Mouse (Mus musculus): ENCODE data around the gene Dhx58.

Dhx58 gene

GRCm38 (mm10) chr11:100721776-100722492 is 17.9 kb upstream of the Dhx58 start:
- no peak for DNase-seq (ENCODE audit: low spot score in 2 of 2)

DNA sequence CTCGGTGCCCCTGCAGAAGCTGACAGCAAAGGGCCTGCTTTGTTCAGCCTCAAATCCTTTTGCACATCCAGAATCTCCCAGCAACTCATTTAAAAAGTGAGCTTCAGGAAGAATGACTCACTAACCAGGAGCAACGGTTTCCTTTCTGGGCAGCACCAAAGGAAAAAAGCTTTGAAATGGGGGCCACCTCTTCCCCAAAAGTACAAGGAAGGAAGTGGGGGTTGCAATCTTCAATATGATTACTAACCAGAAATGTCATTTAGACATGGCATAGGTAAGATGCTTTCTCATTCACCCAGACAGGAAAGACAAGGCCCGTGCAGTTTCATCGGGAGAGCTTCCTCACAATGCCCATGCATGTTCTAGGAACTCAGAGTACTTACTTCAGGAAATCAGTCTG is 17.2 kb upstream of the Dhx58 start:
- DNase-seq (ENCODE audit: low spot score in 2 of 2) = no peak

GRCm38 (mm10) chr11:100720345-100720744 is 16.3 kb upstream of the Dhx58 start:
- no peak for DNase-seq (ENCODE audit: low spot score in 2 of 2)

- no peak for DNase-seq (ENCODE audit: low spot score in 2 of 2)
These were observed 15.8 kb upstream of the Dhx58 start for GRCm38 (mm10) chr11:100719893-100720292.

GRCm38 (mm10) chr11:100719312-100719711 is 15.2 kb upstream of the Dhx58 start:
- DNase-seq (ENCODE audit: low spot score in 2 of 2) = no peak

GRCm38 (mm10) chr11:100718866-100719265 is 14.8 kb upstream of the Dhx58 start:
- no peak for DNase-seq (ENCODE audit: low spot score in 2 of 2)

DNA sequence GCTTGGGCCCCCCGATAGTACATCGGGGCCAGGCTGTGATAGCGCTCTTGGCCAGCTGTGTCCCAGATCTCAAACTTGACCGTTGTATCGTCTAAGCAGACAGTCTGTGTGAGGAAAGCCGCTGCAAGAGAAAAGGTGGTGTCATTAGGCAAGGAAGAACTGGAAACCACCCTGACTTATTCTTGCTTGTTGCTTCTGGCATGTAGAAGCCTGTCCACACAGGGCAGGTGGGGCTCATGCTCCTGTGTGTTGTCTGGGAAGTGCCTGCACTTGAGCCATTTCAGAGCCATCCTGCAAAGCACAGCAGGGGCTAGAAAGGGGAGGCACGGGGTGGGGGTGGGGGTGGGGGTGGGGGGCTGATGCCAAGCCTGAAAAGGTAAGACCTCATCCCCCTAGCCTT is 14.4 kb upstream of the Dhx58 start:
- DNase-seq (ENCODE audit: low spot score in 2 of 2) = no peak

DNA sequence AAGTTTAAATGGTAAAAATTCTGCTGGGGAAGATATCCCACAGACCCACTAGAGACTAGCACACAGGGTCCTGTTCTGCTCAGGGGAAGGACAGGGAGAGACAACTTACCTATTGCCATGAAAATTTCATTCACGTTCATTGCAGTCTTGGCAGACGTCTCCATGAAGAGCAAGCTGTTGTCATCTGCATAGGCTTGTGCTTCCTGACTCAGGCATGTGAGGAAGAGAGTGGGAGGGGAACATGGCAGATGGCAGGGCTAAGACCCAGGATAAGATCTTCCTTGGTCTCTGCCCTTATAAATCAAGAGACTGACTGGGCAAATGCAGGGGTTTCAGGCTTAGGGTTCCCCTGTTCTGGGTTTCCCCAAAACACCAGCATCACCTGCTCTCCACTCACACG is 12.6 kb upstream of the Dhx58 start:
- DNase-seq (ENCODE audit: low spot score in 2 of 2) = no peak

DNA sequence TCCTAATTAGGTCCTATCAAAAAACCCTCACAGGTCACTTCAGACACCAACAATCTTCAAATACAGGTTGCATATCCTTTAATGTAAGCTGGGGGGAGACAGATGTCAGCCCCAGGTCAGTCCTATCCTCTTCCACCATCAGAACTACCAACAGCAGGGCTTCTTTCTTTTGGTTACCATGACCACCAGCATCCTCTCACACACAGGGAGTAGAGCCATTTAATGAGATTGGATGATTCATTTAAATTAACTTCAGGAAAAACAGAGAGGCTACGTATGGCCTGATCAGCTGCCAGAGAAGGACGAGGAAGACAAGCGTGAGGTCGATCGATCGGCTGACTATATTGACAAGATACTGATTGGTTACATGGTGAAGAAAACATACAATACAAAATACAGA is 10.9 kb upstream of the Dhx58 start:
- no peak for DNase-seq (ENCODE audit: low spot score in 2 of 2)

- DNase-seq (ENCODE audit: low spot score in 2 of 2) = peak; percentile 56 to 68
These were observed 10.5 kb upstream of the Dhx58 start for GRCm38 (mm10) chr11:100714534-100714915.

- DNase-seq (ENCODE audit: low spot score in 2 of 2) = peak; percentile 38 to 42
These were observed 9.9 kb upstream of the Dhx58 start, which contains the start of gene Hspb9 for GRCm38 (mm10) chr11:100713735-100714533. TSS of gene Hspb9 (plus strand) at chr11:100713850.

GRCm38 (mm10) chr11:100713174-100713573 is 9.1 kb upstream of the Dhx58 start:
- DNase-seq (ENCODE audit: low spot score in 2 of 2) = no peak

GRCm38 (mm10) chr11:100711783-100712615 is 7.9 kb upstream of the Dhx58 start, which contains the start of gene Kat2a:
TSS of gene Kat2a (minus strand) at chr11:100712465.
- DNase-seq (ENCODE audit: low spot score in 2 of 2) = no peak

GRCm38 (mm10) chr11:100710977-100711376 is 6.9 kb upstream of the Dhx58 start:
- no peak for DNase-seq (ENCODE audit: low spot score in 2 of 2)

DNA sequence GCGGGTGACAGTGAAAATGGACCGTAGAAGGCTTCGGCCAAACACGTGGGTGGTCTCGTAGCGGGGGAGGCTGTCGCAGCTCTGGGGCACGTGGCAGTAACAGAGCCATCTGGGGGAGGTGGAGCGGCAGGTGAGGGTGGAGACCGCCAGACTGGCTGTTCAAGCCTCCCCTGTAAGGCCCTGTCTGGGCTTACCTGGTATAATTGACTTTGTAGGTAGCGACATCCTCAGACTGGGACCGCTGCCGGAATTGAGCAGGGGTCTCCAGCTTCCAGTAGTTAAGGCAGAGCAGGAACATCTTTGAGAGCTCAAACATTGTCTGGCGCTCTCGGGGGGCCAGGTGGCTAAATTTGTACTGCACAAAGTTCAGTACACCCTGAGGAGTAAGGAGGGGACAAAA is 6.5 kb upstream of the Dhx58 start:
- DNase-seq (ENCODE audit: low spot score in 2 of 2) = no peak

- no peak for DNase-seq (ENCODE audit: low spot score in 2 of 2)
These were observed 5.2 kb upstream of the Dhx58 start for GRCm38 (mm10) chr11:100709201-100709810.

DNA sequence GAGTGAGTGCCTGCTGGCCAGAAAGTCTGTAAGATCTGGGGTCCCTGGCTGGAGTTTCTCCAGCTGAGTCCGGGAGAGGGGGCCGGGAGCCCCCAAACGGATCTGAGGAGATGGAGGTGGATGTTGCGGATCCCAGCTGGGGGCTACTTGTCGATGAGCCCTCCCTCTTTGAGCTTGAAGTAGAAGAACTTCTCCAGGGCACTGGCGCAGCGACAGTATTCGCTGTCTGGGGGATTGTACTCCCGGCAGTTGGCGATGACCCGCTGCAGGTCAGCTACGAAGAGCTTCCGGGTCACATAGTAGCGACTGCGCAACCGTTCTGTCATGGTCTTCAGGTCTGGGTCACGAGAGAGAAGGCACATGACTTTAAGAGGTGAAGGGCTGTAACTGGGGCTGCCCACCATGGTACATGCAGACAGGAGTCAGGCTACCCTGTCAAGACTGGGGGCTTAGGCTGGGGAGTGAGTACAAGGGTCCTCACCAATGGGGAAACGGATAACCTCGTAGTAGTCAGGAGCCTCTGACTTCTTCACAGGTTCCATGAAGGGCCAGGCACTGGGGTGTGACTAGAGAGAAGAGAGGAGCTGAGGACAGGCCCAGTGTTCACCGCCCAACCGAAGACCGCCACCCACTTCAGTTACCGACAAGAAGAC is 1.1 kb upstream of the Dhx58 start:
- DNase-seq (ENCODE audit: low spot score in 2 of 2) = no peak

DNA sequence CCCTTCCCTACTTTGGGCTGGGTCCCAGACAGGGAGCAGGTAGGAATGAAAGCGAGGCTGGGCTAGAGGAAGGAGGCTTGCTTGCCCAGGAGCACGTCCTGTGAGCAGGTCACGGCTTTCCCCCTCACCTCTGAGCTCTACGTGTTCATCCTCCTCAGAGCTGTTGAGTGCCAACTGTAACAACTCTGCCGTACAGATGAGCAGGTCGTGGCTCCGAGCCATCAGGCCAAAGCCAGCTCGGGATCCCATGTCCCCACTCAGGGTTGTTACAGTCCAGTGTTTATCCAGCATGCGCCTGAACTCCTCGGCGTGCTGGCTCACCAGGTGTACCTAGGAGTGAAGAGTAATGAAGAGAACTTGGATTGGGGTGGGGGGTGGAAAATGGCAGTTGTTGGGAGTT is 705 bp downstream of the Dhx58 start:
- DNase-seq (ENCODE audit: low spot score in 2 of 2) = no peak

DNA sequence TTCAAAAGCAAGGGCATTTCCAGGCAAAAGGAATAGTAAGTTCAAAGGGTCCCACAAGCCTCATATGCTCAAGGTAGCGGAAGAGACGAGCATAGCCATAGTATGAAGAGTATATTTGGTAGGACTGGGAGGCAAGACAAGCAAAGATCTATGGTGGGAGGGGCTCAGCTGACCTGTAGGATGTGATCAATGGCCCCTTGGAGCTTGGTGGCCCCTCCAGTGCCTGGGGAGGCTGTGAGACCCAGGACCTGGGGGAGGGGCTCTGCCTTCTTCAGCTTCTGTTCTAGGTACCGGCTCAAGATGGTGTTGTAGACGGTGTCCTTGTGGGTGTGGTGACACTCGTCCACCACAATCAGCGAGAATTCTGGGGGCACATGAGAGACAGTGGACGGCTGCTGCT is 1.2 kb downstream of the Dhx58 start:
- peak in 1 of 2 experiments; percentile 27 for DNase-seq (ENCODE audit: low spot score in 2 of 2)

- peak; percentile 56 to 70 for DNase-seq (ENCODE audit: low spot score in 2 of 2)
These were observed 1.8 kb downstream of the Dhx58 start for GRCm38 (mm10) chr11:100702081-100702851.

Data from natural killer cell, adult 2 months (primary cell).